Mouse (Mus musculus): ENCODE measurements around the gene AW549877. TPM values are rescaled to one million over a fixed set of nuclear protein-coding genes. Genes with fewer than 3 reads are reported as not detected.
A peak's percentile ranks its signal among the peaks of the same experiment; 100 is the strongest.

The AW549877 gene
- 10 to 100 TPM; 44.8 to 54.8 TPM for total RNA-seq (2021)
- long read RNA-seq, experiment 1, full-length matches to known transcripts, result 13 of 18 reads
- long read RNA-seq, experiment 1, partial matches to known transcripts, result 0 of 18 reads
- long read RNA-seq, experiment 1, other reads (novel, unspliced or antisense), result 5 of 18 reads
- long read RNA-seq, experiment 2, full-length matches to known transcripts, result 10 of 13 reads
- long read RNA-seq, experiment 2, partial matches to known transcripts, result 0 of 13 reads
- long read RNA-seq, experiment 2, other reads (novel, unspliced or antisense), result 3 of 13 reads

DNA sequence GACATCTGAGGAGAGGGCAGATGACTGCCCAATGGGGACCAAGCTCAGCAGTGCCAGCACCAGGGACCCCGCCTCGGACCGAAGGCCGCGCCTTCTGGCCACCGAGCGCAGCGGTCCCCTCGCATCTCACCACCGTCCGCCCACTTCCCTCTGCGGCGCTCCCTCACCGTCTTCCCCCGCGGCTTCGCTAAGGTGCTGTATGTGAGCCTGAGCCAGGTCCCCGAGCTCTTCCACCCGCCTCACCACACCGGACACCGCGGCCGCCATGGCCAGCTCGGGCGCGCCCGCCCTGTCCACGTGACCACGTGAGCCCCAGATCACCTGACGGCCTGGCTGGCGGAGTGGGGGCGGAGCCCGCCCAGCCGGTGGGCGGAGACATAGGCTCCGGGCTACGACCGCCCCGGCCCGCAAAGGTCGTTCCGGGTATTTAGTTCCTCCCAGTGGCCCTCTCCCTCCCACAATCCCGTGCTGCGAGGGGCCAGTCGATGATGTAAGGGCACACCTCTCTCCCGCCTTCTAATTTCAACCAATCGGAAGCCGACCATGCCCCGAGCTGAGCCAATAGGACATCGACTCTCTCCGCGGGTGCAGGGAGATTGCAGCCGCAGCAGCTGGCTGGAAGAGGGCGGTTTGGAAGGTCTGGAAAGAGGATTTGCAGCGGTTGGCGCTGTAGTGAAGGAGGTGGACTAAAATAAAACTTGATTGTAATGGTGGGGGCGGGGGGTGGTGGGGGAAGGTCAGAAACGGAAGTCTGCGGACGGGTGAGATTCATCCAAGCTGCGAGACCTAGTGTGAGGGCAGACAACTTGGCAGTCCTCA is at the start of gene AW549877:
Gene AW549877, minus strand, starts transcription at position 297 of the 819 bp plus-strand sequence.
- peak; percentile 97 for DNase-seq (ENCODE audit: low spot score in 2 of 2)

DNA sequence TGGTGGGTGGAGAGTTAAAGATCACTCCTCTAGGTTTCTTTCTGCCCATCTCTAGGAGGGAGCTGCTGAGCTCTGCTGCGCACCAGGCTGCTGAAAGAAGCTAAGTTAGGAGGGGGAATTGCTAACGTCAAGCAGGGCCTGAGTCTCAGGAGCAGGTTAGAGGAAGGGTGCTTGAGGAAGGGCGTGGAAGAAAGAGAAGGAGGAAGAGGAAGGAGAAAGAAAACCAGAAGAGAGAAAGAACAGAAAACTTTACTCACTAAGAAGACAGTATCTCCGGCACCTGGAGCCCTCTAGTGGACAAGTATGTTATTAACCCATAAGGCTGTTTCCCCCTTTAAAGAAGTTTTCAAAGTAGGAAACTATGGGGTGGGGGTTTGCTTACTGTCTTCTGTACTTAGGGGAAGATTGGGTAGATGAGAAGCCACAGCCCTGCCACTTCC is 47.5 kb upstream of the AW549877 start:
- no peak for DNase-seq (ENCODE audit: low spot score in 2 of 2)

DNA sequence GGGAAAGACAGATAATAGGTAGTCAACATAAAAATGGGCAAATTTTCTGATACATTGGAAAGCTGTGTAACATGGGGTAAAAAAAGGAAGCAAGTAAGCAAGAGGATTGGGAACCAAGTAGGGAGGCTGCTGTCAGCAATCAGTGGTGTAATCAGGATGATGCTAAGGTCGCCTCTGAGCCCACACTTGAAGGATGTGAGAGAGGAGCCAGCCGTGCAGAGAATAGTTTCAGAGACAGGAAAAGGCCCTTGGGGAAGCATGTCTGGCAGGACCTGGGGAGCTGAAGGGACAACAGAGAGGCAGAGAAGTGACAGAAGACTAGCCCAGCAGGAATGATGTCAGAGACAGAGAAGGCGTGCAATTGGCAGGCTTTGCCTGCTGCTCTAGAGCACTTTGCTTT is 46.9 kb upstream of the AW549877 start:
- DNase-seq (ENCODE audit: low spot score in 2 of 2), result no peak

DNA sequence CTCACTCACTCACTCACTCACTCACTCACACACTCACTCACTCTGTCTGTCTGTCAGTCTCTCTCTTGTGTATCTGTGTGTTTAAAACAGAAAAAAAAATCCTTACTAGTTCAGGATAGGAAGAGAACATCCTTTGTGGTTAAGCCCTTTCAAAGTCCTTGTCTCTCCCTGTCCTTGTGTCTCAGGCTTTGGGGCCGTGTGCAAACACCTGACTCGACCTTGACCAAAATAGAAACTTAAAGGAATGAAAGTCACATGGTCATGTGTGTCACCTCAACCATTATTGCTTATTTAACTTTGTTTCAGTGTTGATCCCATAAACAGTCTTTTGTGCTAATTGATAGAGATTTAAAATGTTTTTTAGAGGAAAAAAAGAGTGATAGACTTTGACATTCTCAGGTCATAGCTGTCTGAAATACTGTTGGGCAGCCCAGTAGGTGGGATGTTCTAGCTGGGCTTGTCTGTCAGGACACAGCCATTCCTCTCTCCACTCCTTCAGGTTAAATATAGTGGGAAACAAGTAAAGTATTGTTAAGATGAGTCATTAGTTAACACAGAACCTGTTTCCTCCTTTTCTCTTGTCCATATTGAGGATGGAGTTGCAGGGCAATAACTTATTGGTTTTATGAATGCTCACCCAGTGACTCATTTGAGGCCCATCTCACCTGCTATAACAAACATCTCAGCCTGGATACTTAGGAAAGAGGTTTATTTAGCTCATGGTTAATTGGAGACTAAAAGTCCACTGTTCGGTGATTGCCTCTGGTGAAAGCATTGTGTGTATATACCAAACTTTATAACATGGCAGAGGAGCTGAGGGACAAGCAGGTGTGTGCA is 37.8 kb upstream of the AW549877 start:
- no peak for DNase-seq (ENCODE audit: low spot score in 2 of 2)

DNA sequence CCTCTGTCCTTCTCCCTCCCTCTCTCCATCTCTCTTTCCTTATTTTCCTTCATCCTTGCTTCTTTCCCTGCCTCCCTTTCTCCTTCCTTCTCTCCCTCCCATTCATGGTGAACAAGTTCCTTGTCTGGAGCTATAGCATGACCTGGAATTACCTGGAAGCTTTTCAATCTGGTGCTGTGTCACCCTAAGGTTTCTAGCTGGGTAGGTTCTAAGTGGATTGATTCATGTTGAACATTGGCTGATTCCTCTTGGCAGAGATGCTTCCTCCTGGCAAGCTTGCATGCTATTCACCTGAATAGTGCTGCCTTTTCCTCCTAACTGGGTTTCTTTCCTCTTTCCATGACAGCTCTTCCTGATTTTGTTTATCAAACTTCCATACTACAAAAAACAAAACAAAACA is 33.4 kb upstream of the AW549877 start:
- DNase-seq (ENCODE audit: low spot score in 2 of 2), result no peak

DNA sequence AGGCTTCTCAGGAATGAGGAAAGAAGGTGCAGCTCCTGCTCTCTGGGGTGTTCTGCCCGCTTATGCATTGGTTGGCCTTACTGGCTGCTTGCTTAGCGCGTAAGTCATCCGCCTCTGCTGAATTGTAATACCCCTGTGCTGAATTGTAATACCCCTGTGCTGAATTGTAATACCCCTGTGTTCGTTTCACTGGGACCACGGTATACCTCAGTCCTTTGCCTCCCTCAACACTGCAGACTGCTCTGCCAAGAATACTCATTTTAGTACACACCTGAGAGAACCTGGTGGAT is 32.8 kb upstream of the AW549877 start:
- no peak for DNase-seq (ENCODE audit: low spot score in 2 of 2)

DNA sequence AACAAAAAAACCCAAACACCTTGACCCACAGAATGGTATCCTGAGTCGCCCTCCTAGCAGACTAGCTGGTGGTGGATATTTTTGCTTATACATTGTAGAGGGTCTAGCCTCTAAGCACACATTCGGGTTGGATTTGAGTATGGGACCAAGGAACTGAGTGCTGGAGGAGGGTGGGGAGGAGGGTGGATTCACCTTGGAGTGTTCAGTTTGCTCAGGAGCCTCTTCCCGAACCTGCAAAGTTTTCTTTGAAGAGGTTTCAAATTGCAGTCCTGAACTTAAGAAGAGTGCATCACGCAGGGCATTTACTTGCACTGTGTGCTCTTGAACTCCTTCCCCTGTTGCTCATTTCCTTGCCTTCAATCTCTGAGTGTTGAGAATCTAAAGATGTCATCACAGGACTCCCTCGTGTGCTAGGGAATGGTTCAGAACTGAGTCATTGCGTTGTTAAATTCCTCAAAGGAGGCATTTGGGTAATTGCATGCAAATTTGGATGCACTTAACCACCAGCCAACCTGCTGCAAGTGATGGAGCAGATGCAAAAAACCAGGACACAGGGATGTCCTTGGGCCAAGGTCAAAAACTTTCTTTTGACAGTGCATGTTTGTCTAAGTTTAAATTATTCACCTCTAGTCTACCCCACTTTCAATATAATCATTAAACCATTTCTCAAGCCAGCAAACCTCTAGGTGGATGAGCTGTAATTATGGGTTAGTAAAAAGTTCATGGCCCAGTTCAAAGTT is 32.3 kb upstream of the AW549877 start:
- no peak for DNase-seq (ENCODE audit: low spot score in 2 of 2)

DNA sequence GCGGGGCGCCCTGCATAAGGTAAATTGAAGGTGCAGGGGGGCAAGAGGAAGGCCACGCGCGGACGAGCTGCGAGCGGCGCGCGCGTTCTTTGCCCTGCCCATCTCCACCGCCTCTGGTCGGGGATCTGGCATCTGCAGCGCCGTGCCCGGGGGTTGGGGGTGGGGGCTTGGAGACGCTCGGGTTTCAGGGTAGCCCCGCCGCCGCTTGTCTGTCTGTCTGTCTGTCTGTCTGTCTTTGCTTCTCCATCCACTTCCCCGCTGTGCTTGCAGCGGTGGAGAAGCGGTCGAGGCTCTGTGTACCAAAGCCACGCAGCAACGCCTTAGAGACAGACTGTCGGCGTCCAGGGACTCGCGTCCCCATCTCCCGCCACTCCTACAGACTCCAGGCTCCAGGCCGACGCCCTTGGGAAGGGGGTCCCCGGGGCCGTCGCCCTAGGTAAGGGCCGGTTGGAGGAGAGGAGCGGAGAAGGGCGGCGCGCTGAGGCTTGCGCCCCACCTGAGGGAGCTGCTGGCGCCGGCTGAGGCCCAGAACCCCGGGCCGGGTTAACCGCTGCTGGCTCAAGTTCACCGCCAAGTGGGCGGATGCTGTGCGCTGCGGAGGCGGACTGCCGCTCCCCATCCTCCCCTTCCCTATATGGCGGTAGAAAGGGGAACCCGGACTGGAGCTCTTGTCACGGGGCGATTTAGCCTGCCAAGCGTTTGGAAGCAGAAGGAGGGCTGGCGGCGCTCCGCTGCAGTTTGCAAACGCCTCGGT is 31.5 kb upstream of the AW549877 start:
- DNase-seq (ENCODE audit: low spot score in 2 of 2), result peak; percentile 74 to 79

DNA sequence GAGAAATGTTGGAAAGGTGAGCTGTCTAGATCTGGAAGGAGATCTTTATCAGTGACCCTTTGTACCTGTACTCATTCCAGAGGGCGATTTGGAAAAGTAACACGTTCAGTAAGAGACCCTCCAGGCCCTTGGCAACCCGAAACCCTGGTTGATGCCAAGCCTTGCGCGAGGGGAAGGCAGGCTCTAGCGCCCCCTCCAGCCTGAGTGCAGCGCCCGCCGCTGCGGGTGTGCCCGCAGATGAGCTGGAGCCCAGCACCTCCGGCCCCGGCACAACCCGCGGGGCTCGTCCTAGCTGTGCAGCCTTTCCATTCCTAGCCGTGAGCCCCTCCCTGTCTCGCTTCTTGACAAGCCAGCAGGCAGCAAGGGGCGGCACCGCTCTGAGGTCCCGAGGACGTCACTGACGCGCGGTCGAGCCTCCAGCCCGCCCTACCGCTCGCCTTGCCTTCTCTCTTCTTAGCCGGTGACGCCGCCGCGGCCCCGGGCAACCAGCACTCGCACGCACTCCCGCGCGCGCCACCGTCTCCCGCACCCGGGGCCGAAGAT is 30.8 kb upstream of the AW549877 start, which contains the start of gene Oxct1:
Gene Oxct1, plus strand, starts transcription at position 153 of the 543 bp plus-strand sequence.
- peak; percentile 79 to 80 for DNase-seq (ENCODE audit: low spot score in 2 of 2)

DNA sequence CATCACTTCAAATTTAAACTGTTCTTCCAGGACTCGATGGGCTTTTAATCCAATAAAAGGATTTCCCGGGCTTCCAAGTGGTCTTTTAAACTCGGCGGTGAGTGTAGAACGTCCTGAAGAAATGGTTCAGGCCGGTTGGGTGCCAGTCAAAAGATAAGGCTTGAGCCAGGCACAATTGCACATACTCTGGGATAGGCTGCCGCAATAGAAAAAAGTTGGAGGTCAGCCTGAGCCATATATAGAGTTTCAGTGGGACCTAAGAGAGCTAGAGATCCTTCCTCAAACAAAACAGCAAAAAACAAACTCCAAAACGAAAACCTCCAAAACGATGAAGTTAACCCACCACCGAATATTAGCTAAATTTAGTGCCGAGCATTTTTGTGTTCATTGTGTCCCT is 30.0 kb upstream of the AW549877 start:
- no peak for DNase-seq (ENCODE audit: low spot score in 2 of 2)

DNA sequence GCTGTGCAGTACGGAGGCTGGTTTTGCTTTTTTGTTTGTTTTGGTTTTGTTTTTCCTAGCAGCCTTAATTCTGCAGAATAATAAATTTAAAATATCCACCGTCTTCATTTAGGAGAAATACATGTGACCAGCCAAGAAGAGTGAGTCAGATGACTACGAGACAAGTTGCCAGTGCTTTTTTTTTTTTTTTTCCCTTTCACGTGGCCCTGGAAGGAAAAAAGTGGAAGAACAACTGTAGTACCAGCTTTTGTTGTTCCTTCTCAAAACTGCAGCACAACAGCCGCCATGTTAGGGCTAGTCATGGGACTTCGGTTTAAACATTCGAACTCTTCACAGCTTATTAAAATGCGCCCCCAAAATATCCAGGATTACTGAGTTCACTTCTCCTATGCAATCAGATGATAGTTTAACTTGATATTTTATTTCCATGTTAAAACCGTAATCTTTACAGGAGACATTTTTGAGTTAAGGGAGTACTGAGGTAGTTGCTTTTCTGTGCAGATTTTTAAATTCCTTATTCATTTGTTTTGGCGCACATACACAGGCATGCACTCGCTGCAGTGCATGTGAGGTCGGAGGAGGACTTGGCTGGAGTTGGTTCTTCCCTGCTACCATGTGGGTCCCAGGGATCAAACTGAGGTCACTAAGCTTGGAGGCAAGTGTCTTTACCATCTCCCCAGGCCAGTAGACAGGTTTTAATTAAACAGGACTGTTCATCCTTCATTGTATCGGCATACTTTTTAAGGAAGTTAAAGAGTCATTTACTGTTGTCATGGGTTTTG is 29.4 kb upstream of the AW549877 start:
- no peak for DNase-seq (ENCODE audit: low spot score in 2 of 2)

DNA sequence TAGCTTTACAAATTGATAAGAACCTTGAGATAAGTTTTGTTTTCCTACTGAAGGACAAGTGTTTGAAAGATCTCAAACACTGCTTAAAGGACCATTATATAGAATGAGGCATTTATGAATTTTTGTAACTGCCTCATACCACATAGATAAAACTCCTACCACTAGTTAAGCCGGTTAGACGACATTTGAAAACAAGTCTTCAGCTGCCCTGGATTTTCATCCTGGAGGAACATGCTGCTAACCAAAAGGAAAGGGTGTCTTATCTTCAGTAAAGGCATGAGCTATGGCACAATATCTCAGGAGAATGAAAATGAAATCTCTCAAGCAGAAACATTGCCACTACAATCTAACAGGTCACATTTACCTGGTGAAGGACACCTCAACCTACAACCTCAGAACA is 28.2 kb upstream of the AW549877 start:
- DNase-seq (ENCODE audit: low spot score in 2 of 2), result no peak

DNA sequence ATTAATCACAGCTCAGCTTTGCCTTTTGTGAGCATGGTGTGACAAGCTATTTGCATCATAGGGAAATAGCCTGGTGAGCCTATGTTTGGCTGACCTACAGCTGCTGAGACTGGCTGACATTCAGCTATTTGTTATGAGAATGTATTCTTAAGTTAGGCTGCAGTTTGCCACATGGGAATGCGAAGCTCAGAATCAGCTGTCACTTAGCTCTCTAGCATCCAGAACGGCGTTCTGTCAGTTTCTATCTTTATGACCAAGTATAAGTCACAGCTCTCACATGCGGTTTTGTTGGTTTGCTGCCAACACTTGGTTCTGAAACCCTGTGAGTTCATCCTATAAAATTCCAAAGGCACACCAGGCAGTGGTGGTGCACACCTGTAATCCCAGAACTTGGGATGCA is 25.2 kb upstream of the AW549877 start:
- DNase-seq (ENCODE audit: low spot score in 2 of 2), result no peak

DNA sequence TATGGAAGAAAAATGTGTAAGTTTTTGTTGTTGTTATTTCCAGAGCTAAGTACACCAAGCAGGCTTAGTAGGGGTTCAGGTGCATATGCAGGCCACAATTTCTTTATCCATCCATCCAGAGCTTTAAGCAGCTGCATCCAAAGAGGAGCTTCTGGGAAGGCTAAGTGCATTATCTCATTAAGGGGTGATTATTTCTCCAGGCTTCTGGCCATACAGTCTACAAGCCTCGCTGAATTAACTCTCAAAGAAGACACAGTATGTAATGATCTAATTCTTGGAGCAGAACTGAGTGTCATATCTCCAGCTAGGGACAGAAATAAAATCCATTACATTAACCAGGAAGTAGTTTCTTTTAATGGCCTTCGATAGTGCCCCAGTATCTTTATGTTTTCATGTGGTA is 18.3 kb upstream of the AW549877 start:
- no peak for DNase-seq (ENCODE audit: low spot score in 2 of 2)

DNA sequence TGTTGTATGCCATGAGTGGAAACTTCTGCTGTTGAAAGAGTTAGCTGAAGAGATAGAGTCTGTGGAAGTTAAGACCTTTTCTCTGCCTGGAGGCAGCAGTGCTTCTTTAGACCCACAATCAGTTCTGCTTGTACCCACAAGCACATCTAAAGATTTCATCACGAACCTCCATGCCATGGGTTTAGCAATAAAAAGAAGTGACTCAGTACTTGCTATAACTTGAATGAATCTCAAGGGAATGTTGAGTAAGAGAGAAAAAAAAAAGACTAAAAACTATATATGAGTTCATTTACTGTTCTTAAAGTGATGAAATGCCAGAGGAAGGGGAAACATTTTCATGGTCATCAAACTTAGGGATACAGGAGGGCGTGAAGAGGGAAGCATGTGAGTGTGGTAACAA is 5.0 kb upstream of the AW549877 start:
- no peak for DNase-seq (ENCODE audit: low spot score in 2 of 2)

DNA sequence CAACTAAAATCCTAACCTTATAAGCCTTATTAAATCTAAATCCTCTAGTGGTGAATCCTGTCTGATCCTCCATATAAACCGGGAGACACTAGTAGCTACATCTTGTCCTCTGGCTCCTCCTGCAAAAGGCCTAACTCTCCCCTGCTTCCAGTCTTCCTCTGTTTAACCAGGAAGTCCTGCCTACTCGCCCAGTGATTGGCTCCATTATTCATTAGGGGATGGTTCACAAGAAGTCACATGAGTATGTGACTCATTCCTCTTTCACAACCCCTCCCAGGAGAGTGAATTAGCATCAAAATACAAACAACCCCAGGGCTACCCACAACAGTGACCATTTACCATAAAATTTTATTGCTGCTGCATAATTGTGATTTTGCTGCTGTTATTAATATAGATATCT is 3.6 kb upstream of the AW549877 start:
- DNase-seq (ENCODE audit: low spot score in 2 of 2), result no peak

DNA sequence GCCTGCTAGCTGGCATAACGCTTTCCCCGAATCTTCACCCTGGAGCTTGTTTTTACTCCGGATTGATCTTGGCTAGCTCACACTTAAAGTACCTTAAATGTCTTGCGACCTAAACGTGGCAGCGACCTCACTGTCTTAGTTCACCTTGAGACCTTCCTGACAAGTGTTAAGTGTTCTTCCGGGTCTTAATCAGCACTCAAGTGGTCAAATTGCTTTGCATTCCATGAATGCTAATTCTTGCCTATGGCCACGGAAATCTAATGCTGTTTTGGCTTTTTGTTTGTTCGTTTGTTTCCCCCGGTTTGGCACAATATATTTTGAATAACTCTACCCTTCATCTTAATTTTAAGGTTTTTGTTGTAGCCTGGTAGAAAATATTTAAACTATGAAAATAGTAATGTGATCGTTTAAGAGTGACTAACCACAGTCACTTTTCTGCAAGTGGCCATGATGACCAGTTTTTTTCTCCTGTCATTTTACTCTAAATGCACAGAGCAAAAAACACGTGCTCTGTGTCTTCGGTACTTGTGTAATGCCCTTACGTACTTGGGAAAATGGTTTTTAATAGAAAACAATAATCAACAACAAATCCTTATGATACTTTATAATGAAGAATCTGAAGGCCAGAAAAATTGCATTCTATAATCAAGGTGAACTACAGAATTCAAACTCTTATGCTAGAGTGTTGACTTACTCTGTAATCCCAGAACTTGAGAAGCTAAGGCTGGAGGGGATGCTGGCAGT is 895 bp upstream of the AW549877 start:
- no peak for DNase-seq (ENCODE audit: low spot score in 2 of 2)

DNA sequence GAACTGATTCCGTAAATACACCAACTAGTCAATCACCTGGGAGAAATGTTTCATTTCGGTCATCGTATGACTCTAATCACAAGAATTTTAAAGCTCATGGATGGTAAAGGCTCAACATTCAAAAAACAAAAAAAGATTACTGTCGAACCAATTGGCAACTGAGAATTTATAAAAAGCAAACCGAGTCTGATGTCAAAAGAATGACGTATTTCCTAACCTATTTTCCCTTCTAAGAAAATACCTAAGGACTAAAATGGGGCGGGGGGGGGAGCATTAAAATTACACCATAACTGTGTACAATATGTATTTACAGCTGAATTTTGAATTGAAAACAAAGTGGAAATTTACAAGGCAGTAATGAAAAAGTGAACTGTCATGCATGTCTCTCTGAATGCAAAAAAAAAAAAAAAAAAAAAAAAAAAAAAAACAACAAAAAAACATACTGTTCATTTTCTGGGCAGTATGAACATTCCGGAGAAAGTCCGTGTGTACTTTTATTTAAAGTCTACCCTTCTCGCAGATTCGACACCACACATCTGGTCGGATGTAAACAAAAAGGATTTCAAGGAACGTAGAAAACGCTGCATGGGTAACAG is 594 bp downstream of the AW549877 start:
- DNase-seq (ENCODE audit: low spot score in 2 of 2), result no peak
